Mouse (Mus musculus) gastrocnemius, postnatal 14 days (tissue): Measurements from ENCODE around the gene Stat4. TPM values are rescaled to one million over a fixed set of nuclear protein-coding genes. Genes with fewer than 3 reads are reported as not detected.
"Not testable (repeated sequence)": the region's sequence is repeated elsewhere in the genome, so short reads cannot be mapped to it uniquely, and the experiment has no call there.

Experiments
- DNase-seq: peaks from one replicate; pipeline ENCODE4 v3.0.0; 2021; ENCODE audit warnings: mixed read lengths
- intact Hi-C: fragments of 180-260 bp; cut with DNase I; formaldehyde crosslinking; loops from one replicate; pipeline ENCODE4 v1.15.1; 2025; ENCODE audit warnings: low total_unique reads
- total RNA-seq, 2 experiments: library from RNA; stranded (reverse); gene quantifications; 2 replicates each; pipeline ENCODE4 v1.2.3; 2021

Gene Stat4
- total RNA-seq, 2 experiments from 2014 or later = not detected

DNA sequence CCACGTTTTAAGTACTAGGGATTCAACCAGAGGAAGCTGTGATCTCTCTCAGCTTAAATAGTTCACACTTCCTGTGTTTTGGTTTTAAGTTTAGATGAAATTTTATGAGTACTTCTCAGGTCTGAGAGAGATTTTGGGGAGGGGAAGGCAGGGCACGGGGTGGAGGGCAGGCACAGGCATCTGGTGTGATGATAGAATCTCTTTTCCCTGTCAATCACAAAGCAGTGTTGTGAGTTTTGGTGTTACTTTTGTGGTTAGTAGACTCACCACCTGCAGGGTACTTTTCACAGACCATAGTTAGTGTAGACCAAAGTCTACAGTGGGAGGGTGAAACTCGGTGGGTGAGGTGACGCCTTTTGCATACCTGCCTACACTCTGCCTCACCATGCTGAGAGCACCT lies 32.7 kb downstream of the Stat4 start:
- no peak for DNase-seq
- intact Hi-C loops = no loop called here

- DNase-seq = no peak
- intact Hi-C loops = no loop called here
Observed at GRCm38 (mm10) chr1:52021936-52022725, 35.2 kb downstream of the Stat4 start.

- intact Hi-C loops = no loop called here
- DNase-seq = no peak
Observed at GRCm38 (mm10) chr1:52028686-52029085, 41.7 kb downstream of the Stat4 start.

- DNase-seq = no peak
- intact Hi-C loops = no loop called here
Observed at GRCm38 (mm10) chr1:52034816-52035752, 48.1 kb downstream of the Stat4 start.

DNA sequence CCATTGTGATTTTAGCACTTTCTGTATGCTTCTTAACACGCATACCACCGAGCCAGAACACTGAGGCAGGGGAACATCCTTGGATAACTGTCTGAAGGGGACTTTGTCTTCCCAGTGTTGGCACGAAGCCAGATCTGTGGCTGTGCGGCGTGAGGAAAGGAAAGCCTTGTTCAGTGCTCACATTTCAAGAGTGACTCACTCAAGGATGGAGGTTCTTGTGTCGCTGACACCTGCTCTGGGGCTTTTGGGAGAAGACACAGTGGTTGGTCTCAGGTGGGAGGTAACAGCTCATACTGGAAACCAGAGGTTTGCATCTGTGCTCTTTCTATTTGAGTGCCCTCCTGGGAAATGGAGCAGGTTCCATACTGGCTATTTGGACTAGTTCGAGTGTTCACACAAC lies 52.2 kb downstream of the Stat4 start:
- no peak for DNase-seq
- intact Hi-C loops = no loop called here

- intact Hi-C loops = no loop called here
- no peak for DNase-seq
Observed at GRCm38 (mm10) chr1:52039626-52040025, 52.7 kb downstream of the Stat4 start.

- DNase-seq = no peak
- intact Hi-C loops = no loop called here
Observed at GRCm38 (mm10) chr1:52040366-52041061, 53.6 kb downstream of the Stat4 start.

DNA sequence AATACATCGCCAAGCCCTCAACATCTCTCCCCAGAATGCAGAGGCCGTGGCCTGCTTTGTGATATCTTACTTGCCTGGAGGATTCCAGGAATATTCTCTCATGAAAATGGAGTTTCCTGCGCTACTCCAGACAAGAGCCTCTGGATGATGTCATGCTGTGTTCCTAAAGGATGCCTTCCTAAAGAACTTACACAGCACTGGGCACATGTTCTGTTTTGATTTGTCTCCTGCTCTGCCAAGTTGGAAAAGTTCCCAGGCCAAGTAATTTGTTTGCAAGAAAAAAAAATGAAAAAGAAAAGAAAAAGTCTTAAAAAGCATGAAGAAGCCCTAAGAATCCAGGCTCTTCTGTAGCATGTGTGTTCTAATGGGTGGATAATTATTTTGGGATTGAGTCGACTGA lies 56.2 kb downstream of the Stat4 start:
- intact Hi-C loops = no loop called here
- no peak for DNase-seq

DNA sequence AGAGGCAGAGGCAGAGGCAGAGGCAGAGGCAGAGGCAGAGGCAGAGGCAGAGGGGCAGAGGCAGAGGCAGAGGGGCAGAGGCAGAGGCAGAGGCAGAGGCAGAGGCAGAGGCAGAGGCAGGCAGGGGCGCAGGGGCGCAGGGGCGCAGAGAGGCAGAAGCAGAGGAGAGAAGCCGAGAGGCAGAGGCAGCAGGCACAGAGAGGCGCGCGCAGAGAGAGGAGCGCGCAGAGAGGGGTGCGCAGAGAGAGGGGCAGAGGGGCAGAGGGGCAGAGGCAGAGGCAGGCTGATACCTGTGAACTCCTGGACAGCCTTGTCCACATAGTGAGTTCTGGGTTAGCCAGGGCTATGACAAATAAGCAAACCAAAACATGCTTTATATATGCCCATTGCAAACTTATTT lies 59.9 kb downstream of the Stat4 start:
- DNase-seq, intact Hi-C loops: not testable (repeated sequence)

DNA sequence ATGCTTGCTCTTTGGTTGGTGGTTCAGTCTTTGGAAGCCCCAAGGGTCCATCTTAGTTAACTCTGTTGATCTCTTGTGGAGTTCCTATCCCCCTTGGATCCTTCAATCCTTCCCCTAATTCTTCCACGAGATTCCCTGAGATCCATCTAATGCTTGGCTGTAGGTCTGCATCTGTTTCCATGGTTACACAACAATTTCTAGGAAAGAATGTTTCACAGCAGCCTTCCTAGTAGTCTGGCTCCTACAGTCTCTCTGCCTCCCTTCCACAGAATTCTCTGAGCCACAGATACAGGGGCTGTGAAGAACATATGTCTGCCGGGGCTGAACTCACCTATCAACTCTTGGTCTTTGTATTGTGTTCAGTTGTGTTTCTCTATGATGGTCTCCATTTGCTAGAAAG lies 61.8 kb downstream of the Stat4 start:
- no peak for DNase-seq
- intact Hi-C loops = no loop called here

DNA sequence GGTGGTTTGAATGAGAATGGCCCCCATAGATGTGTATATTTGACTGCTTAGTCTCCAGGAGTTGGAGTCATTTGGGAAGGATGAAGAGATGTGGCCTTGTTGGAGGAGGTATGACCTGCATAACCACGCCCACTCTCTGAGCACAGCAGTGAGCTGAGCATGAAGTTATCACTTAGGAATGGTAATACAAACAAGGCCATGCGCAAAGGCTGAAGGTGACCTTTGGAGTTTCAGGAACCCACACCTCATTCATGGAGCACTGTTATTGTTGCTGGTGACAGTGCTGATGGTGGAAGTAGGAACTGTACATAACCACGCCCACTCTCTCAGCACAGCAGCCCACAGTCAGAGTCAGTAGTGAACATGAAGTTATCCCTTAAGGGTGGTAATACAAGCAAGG lies 62.9 kb downstream of the Stat4 start:
- intact Hi-C loops = no loop called here
- DNase-seq = no peak

DNA sequence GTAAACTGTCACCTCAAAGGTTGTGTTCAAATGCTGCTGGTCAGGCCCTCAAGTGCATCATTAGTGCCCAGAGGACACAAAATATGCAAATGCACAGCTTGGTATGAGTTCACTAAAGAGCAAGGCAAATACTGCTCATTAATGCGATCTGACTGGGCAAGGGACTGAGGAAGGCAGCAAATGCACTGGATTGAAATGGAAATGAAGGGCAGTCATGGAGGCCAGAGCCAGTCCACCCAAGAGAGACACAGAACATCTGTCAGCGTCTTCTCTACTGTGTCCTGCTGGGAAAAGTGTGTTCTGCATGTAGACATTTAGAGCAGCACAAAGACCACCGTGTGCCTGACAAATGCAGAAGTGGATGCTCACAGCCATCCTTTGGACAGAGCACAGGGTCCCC lies 64.6 kb downstream of the Stat4 start:
- intact Hi-C loops = no loop called here
- no peak for DNase-seq

GRCm38 (mm10) chr1:52052910-52053309 lies 66.0 kb downstream of the Stat4 start:
- no peak for DNase-seq
- intact Hi-C loops = no loop called here

DNA sequence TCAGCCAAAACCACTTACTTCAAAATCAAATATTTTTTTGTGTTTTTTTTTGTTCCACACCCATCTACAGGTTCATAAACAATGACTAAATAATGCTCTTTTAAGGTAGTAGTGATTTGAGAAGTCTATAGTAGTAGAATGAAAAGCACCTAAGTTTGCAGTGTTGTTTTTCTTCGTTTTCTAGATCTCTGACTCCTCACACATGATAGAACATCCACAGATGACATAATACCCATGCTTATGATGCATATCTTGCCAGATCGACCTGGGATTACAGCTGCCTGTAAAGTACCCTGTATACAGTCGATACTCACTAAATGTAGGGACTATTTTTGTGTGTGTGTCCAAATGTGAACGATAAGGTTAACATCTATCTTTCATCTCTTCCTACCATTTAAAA lies 69.0 kb downstream of the Stat4 start:
- DNase-seq = no peak
- intact Hi-C loops = no loop called here

DNA sequence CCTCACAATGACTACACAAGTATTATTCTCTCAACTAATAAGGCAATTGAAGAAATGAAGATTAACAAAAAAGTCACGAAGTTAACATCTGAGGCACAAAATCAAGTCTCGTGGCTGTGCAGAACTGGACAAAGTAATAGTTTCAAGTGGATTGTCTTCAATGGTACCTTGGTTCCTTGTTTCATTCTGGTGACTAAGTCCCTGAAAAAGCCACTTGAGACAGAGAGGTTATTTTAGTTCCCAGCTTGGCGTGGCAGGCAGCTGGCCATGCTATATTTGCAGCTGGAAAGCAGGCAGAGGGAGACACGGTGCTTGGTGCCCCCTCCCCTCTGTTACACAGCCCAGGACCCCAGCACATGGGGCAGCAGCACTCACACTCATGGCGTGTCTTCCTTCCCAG lies 70.2 kb downstream of the Stat4 start:
- intact Hi-C loops = no loop called here
- DNase-seq = no peak

DNA sequence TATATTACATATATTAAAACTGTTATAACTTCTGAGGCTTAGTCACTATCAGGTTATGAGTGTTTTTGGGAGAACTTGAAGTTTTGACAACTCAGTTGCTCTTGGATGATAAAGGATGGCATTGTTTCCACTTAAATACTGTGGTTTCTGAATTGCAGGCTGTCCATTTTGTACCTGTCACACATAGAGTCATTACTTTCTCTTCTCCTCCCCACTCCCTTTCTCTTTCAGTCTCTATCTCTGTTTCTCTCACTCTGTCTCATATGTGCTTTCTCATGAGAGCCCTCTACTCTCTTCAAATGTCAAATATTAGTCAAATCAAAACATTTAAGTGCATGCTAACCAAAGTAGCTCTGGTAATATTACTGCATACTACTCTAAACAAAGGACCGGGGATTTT lies 79.3 kb downstream of the Stat4 start:
- intact Hi-C loops = no loop called here
- DNase-seq = no peak

DNA sequence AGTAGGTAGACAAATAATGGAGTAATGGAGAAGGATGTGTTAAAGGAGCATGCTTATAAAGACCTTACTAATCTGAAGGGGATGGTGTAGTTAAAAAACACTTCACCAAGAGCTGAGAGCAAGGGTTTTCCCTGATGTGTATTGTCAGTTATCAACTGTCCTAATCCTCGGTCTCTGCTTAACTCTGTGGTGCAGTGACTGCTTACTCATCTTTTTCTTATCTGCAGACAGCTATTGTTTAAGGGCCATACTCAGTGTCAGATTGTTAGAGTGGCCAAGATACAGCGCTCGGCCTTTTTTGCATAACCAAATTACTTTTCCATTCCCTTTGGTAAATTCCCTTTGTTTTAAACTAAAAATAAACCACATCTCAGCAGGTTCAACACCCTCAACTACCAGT lies 79.7 kb downstream of the Stat4 start:
- no peak for DNase-seq
- intact Hi-C loops = no loop called here

DNA sequence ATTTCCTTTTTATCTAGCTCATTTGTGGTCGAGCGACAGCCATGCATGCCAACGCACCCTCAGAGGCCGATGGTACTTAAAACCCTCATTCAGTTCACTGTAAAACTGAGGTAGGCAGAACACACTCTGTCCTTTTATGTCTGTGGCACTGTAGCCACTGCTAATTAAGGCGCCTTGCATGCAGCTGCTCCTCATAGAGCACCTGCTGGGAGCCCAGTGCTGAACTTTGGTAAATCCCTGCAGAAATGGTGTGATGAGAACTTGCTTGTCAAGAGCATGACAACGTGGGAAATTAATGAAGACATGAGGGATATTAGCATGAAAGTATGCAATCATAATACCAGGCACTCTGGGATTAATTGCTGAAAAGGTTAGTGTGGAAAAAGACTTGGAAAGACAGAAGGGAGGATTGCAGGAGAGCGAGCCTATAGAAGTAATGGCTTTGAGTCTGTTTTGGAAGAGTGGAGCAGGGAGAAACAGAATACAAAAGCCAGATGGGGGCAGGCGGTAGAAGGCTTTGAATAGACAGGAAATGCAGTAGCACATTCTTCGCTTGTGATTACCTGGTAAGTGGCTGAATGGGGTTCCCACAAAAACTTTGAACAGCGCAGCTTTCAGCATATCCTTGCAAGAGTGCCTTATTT lies 92.9 kb downstream of the Stat4 start:
- DNase-seq = no peak
- intact Hi-C loops = no loop called here

DNA sequence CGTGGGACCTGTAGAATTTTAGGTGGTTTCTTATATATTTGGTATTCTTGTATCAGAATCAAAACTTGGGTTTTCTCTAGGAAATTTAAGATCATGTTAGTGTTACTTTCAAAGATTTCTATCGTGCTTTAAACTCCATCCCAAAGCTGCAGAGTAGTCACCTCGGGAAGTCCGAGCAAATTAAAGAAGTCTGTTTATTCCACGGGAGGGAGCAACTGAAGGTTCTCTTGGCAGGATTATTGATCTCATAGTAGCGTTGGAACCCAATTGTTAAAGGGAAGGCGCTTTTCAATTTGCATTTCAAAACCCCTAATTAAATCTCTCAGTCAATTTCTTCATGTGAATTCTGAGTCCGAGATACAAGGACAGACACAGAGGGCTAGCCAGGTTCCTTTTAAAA lies 93.4 kb downstream of the Stat4 start:
- intact Hi-C loops = no loop called here
- no peak for DNase-seq

DNA sequence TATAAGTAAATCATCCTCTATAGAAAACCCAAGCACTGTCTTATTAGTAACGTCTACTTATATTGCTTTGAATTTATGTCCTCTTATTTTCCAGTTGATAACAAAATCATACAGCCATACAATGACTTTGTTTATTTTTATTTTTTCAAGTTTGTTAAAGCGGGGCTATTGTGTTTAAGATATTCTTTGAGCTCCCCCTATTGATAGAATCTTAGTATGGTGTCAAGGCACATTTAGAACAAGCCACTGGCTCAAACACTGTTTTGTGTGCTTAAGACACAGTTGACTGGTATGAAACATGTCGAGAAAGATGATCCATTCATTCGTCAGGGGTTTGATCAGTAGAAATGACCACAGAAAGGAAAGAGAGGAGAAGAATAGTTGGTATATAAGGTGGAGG lies 99.3 kb downstream of the Stat4 start:
- no peak for DNase-seq
- intact Hi-C loops = no loop called here
